Mouse (Mus musculus): ENCODE results near the gene Entpd5.
"Not testable (repeated sequence)": the region's sequence is repeated elsewhere in the genome, so short reads cannot be mapped to it uniquely, and the experiment has no call there.

DNA sequence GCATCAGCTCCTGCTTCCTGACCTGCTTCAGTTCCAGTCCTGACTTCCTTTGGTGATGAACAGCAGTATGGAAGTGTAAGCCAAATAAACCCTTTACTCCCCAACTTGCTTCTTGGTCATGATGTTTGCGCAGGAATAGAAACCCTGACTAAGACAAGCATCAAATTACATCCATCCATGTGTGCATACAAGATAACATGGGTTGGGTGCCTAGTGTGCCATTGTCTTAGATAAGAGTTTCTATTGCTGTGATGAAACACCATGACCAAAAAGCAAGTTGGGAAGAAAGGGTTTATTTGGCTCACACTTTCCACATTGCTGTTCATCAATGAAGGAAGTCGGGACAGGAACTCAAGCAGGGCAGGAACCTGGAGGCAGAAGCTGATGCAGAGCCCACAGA lies 50.1 kb downstream of the Entpd5 start:
- not testable (repeated sequence) for TF ChIP-seq EP300 (optimal IDR thresholded peaks at IDR 0.05); CTCF (IDR thresholded peaks at IDR 0.05; ENCODE audit: low read depth)

Data from stomach, postnatal 0 days (tissue).